Mouse (Mus musculus) retina, postnatal 7 days (tissue): Measurements from ENCODE around the gene Ghr.

ENCODE experiments used
- DNase-seq: peaks from one replicate; pipeline ENCODE4 v3.0.0-alpha.2; 2012; ENCODE audit warnings: low read depth, low spot score

The Ghr gene

DNA sequence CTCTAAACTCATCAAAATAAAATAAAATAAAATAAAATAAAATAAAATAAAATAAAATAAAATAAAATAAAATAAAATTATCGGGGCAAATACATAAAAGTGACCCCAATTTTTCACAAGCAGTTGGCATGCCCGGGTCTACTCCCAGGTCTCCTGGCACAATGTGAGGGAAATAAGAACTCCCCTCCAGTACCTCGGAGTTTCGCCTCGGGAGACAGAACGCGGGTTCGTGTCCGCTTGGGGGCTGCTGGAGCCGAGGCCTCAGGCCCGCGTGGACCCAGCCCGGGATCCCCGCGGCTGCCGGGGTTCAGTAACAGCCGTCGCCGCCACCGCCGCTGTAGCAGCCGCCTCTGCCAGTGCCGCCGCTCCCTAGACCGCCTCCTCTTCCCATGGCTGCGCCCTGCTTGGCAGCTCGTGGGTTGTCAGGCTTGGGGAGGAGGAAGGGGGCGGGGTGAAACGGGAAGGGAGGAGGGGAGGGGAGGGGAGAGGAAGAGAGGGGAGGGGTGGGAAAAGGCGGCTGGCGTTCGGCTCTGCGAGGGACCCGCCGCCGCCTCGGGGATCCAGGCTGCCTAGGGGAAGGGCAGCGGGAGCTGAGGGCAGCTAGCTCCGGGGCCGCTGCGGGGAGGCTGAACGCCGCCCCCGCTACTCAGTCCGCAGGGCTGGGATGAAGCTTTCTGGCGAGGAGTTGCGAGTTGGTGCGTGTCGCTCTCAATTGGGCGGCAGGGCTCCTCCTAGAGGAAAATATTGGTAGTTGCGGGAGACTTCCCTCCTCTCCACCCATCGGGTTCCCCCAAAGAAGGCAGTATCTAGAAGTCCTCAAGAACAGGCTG is at the start of gene Ghr:
Ghr (minus strand) TSS at position 686 of the 830 bp plus-strand sequence.
- peak; percentile 72 for DNase-seq

DNA sequence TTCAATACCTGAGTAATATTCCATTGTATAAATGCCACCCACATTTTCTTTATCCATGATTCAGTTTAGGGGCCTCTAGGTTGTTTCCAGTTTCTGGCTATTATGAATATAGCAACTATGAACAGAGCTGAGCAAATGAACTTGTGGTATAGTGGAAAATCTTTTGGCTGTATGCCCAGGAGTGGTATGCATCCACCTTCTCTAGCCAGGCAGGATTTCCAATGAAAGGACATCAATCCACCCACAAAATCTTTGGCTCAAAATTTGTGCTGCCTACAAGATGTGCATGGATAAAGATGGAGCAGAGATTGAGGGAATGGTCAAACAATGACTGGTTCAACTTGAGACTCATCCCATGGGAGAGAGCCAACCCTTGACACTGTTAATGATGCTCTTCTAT is 39.5 kb upstream of the Ghr start:
- DNase-seq = no peak

- no peak for DNase-seq
Observed at GRCm38 (mm10) chr15:3620368-3620767, 37.1 kb upstream of the Ghr start.

DNA sequence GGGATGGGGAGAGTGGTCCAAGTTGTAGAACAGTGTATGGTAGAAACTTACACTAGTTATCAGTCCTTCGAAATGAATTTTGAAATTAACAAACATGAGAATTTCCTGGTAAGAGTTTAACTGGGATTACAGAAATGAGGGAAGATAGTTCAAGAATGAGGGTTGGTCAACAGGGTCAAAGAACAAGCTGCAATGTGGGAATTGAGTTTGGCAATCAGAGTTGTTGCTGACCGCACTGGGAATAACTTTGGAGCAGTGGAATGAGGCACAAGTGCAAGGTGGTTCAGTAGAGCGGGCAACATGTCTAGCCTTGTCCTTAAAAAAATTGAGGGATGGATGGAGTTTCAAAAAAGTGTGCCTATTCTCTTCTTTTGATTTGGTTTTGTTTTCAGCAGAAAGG is 35.0 kb upstream of the Ghr start:
- DNase-seq = no peak

DNA sequence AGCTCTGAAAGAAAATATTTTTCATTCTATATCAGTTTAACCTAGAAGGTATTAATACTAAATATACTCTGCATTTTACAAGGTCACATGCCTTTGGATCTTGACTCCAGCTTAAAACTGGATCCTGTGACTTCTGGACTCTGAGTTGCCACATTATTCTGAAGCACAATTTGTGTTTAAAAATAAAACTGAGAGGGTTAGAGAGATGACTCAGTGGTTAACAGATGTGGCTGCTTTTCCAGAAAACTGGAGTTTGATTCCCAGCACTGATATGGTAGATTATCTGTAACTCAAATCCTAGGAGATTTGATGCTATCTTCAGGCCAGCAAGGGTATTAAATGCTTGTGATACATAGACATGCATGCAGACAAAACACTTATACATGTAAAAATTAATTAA is 28.7 kb upstream of the Ghr start:
- no peak for DNase-seq

- no peak for DNase-seq
Observed at GRCm38 (mm10) chr15:3607951-3608350, 24.7 kb upstream of the Ghr start.

GRCm38 (mm10) chr15:3602098-3602486 is 18.8 kb upstream of the Ghr start:
- DNase-seq = no peak

DNA sequence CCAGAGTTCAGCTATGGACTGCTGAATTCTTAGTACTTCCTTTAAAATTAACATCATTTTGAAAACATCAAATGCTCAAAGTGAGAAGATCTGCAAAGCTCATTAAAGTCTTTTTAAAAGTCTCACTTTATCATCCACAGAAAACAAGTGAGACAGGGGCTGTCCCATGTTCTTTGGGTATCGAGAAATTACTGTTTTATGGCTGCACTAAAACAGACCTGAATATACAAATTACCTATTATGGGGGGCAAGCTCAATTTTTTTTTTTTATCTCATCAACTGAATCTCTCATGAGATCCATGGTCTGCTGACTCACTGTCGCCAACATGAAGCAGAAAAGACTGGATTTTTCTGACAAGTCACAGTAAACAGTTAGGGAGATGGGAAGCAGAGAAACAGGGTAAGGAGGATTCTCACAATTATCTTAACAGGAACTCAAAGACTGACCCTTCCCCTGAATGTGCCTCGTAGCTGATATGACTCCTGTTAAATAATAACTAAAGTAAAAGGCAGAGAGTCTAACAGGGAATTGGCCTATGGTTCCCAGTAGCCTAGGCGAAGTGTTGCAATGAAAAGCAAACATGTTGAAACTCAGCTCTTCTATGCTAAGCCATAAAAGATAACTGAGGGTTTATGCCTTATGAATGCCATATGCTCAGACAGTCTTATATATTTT is 18.3 kb upstream of the Ghr start:
- DNase-seq = no peak

GRCm38 (mm10) chr15:3587879-3588278 is 4.6 kb upstream of the Ghr start:
- DNase-seq = no peak

- DNase-seq = no peak
Observed at GRCm38 (mm10) chr15:3584361-3584760, 1.1 kb upstream of the Ghr start.

GRCm38 (mm10) chr15:3581861-3582806 is 1.2 kb downstream of the Ghr start:
- DNase-seq = peak; percentile 5

GRCm38 (mm10) chr15:3581337-3581736 is 2.0 kb downstream of the Ghr start:
- DNase-seq = no peak

DNA sequence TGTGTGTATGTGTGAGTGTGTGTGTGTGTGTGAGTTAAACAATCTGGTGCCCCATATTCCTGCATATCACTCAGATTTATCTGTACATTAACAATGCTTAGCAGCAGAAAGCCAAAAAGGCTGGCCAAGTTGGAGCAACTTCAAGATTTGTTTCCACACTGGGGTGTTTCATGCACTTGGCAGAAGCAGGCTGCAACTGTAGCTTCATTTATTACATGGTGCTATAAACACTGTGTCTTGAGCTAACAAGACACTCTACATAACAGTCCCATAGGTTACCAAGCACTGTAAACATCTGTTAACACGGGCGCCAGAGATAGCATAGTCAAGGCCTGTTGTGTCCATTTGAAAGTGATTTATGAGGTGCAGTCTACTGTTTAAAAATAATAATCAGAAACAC is 3.1 kb downstream of the Ghr start:
- DNase-seq = no peak

- DNase-seq = no peak
Observed at GRCm38 (mm10) chr15:3578286-3578980, 4.9 kb downstream of the Ghr start.

GRCm38 (mm10) chr15:3569178-3569903 is 14.0 kb downstream of the Ghr start:
- no peak for DNase-seq

- DNase-seq = no peak
Observed at GRCm38 (mm10) chr15:3564570-3564969, 18.7 kb downstream of the Ghr start.

DNA sequence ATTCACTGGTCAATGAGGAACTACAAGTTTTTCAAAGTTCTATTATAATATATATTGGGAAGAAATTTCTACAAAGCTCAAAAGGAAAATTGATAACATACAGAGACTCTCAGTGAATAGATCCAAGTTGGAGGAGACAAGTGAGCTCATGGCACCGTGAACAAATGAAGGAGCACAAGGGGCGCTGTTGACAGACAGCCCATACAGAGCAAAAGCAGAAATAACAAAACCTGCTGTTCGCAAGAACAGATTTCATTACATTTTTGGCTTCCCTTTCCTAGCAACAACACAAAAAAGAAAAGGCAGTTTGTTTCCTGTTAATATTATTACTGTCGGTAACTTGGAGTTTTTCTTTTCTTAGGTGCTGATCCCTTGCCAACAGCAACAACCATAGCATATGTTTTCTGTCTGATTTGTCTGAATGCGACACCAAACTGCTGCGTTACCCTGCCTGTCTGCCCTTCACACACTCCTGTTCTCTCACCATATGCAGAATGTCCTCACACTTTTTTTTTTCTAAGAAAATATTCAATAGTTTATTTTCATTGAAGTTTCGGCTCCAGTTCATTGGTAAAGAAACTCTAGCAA is 19.3 kb downstream of the Ghr start:
- DNase-seq = no peak

GRCm38 (mm10) chr15:3563473-3563872 is 19.8 kb downstream of the Ghr start:
- DNase-seq = no peak

GRCm38 (mm10) chr15:3558524-3558923 is 24.8 kb downstream of the Ghr start:
- DNase-seq = no peak

DNA sequence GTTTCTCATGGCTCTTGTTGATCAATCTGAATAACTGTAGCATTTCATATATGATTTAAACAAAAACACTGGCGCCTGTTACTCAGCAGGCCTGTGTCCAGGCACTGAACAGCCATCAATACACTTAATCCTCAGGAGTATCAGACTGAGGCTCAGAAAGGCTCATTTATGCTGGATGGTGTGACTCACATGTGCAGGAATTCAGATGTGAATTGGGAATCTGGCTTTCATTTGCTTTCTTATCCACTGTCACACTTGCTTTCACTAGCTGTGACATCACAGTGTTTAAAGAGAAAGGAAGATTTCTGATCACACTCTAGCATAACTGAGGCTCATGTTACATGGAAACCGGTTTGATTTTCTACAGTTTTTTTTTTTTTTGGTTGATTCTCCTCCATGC is 39.0 kb downstream of the Ghr start:
- DNase-seq = no peak
